ENCODE assay signal across 8 mouse cellular contexts in the genomic region with DNA sequence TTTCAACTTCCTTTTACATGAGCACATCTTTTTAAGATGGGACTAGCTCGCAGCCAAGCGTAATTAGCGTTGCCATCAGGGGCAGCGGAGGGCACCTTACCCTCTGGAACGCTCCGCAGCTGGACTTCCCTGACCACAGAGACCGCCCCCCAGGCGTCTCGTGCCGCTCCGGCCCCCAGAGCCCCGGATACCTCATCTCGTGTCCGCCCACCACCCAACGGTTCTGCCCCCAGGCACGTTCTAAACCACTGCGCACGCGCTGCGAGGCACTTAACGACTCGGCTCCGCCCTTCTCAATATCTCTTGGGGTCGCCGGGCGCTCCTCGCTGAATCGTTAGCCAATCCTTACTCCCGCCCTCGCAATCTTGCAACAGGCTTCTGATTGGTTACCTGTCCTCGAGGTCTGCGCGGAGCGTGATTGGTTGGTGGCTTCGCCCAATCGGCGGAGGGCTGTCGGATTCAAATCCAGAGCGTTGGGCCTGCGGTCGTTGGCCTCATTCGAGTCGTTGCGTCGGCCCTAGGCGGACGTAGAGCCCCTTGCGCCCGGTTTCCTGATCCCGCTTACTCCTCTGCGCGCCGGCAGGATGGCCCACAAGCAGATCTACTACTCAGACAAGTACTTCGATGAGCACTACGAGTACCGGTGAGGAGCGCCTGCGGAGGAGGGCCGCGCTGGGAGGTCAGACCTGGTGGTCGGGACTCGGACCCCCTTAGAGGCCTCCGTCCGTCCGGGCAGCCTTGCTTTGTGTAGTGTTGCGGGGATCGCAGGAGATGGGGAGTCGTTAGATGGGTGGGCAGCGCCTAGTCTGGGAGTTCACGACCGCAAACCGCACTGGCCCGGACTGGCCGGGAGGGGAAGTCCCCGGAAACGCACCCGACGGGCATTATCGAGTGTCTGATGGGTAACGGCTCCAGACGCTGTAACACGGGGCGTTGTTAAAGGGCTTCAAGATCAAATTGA. TPM values are rescaled to one million over a fixed set of nuclear protein-coding genes. Genes with fewer than 3 reads are reported as not detected.
DNase-seq lines count a peak whose midpoint lies in the region; ATAC-seq lines count a peak whose summit lies in the region.

A gene (plus strand): TSS at position 404 of the 961 bp plus-strand sequence.

- peak; percentile 91 to 93 for DNase-seq in B cell, adult 2 months
- DNase-seq in brain, adult 2 months (ENCODE audit: low read depth, low spot score), result peak; percentile 99
- peak; percentile 100 for DNase-seq in heart, embryonic 10.5 days (ENCODE audit: low spot score)
- peak; percentile 99 for DNase-seq in liver
- DNase-seq in spleen, postnatal 4 days (ENCODE audit: low spot score in 2 of 2), result peak; percentile 97

- H3K4me2 ChIP-seq in kidney, embryonic 15.5 days, result peak within 1 kb of the TSS; percentile 67

- WGBS in heart, embryonic 10.5 days, result under 1% methylated on average over 83 of the region's 83 CpGs
- under 1% methylated on average over 83 of the region's 83 CpGs for WGBS in kidney, embryonic 15.5 days

- H3K4me3 ChIP-seq in heart, embryonic 10.5 days, result peak within 1 kb of the TSS; percentile 79
- peak within 1 kb of the TSS; percentile 90 for H3K4me3 ChIP-seq in kidney, embryonic 15.5 days (replicated peaks)

- H3K27me3 ChIP-seq in heart, embryonic 10.5 days (ENCODE audit: insufficient read depth, poor library complexity, severe bottlenecking), result no peaks in the 10 kb centered on the region
- no peaks in the 10 kb centered on the region for H3K27me3 ChIP-seq in kidney, embryonic 15.5 days

- H3K4me1 ChIP-seq in heart, embryonic 10.5 days, result peaks cover 30% of the 10 kb centered on the region
- peaks cover 39% of the 10 kb centered on the region for H3K4me1 ChIP-seq in kidney, embryonic 15.5 days

- peak; percentile 93 for ATAC-seq in erythroblast, adult 5-6 weeks (replicated peaks; ENCODE audit: low FRiP score, poor library complexity, severe bottlenecking)
- ATAC-seq in kidney, embryonic 15.5 days (replicated peaks; ENCODE audit: low FRiP score), result peak; percentile 97
- ATAC-seq in monocyte, adult 5-6 weeks (replicated peaks; ENCODE audit: insufficient number of reproducible peaks, low FRiP score, low TSS enrichment, poor library complexity, severe bottlenecking), result peak; percentile 92

- peak within 1 kb of the TSS; percentile 95 for H3K27ac ChIP-seq in heart, embryonic 10.5 days
- H3K27ac ChIP-seq in kidney, embryonic 15.5 days, result peak within 1 kb of the TSS; percentile 91

- H3K9me3 ChIP-seq in heart, embryonic 10.5 days, result no peaks in the 10 kb centered on the region
- no peaks in the 10 kb centered on the region for H3K9me3 ChIP-seq in kidney, embryonic 15.5 days (replicated peaks)

- peak within 1 kb of the TSS; percentile 89 for H3K9ac ChIP-seq in kidney, embryonic 15.5 days

- H3K36me3 ChIP-seq in heart, embryonic 10.5 days, result peaks cover 4% of the 10 kb centered on the region; the same call in 1 of the 2 replicates
- H3K36me3 ChIP-seq in kidney, embryonic 15.5 days, result peaks cover 5% of the 10 kb centered on the region

RNA-seq across cellular contexts. Expression of the gene that starts here (rescaled TPM):
- 133 and 189 TPM in 2 replicates for total RNA-seq in erythroblast, adult 5-6 weeks (2015; ENCODE audit: low replicate concordance)
- 54.9 and 108 TPM in 2 replicates for total RNA-seq in erythroblast, adult 5-6 weeks (2017; ENCODE audit: low replicate concordance)
- polyA plus RNA-seq in heart, embryonic 10.5 days (2016; fragmentation: Nextera tagmentation; extraction: Ambion mirVana), result 248 and 312 TPM in 2 replicates
- 370 and 419 TPM in 2 replicates for polyA plus RNA-seq in kidney, embryonic 15.5 days (2015; fragmentation: Nextera tagmentation; extraction: Ambion mirVana)
- total RNA-seq in monocyte, adult 5-6 weeks (2017), result 55.0 to 244 TPM (median 181 TPM) in 3 replicates

Comparison
In these comparisons a context has a peak if more than half of its experiments do, and no peak if none do; other contexts are left out.
1. Peak in every context shown above with its lines: DNase-seq, ATAC-seq, H3K4me3 ChIP-seq and H3K27ac ChIP-seq.